Mouse (Mus musculus): Measurements from ENCODE around the gene Zxdb.
"Not testable (repeated sequence)": the region's sequence is repeated elsewhere in the genome, so short reads cannot be mapped to it uniquely, and the experiment has no call there.

Zxdb gene

GRCm38 (mm10) chrX:94724192-94724971 lies at the start of gene Zxdb:
TSS of gene Zxdb (plus strand) at chrX:94724569.
- DNase-seq (ENCODE audit: low spot score): not testable (repeated sequence)

GRCm38 (mm10) chrX:94674977-94675376 lies 49.4 kb upstream of the Zxdb start:
- peak; percentile 63 for DNase-seq (ENCODE audit: low spot score)

GRCm38 (mm10) chrX:94681581-94681980 lies 42.8 kb upstream of the Zxdb start:
- DNase-seq (ENCODE audit: low spot score): not testable (repeated sequence)

GRCm38 (mm10) chrX:94689593-94689992 lies 34.8 kb upstream of the Zxdb start:
- peak; percentile 3 for DNase-seq (ENCODE audit: low spot score)

- not testable (repeated sequence) for DNase-seq (ENCODE audit: low spot score)
Observed at GRCm38 (mm10) chrX:94706676-94707075, 17.7 kb upstream of the Zxdb start.

- DNase-seq (ENCODE audit: low spot score): not testable (repeated sequence)
Observed at GRCm38 (mm10) chrX:94709752-94710151, 14.6 kb upstream of the Zxdb start.

- DNase-seq (ENCODE audit: low spot score): not testable (repeated sequence)
Observed at GRCm38 (mm10) chrX:94724972-94725569, 702 bp downstream of the Zxdb start.

GRCm38 (mm10) chrX:94725627-94726083 lies 1.3 kb downstream of the Zxdb start:
- DNase-seq (ENCODE audit: low spot score): not testable (repeated sequence)

- DNase-seq (ENCODE audit: low spot score): no peak
Observed at GRCm38 (mm10) chrX:94731596-94731995, 7.2 kb downstream of the Zxdb start.

- no peak for DNase-seq (ENCODE audit: low spot score)
Observed at GRCm38 (mm10) chrX:94753733-94754132, 29.4 kb downstream of the Zxdb start.

- DNase-seq (ENCODE audit: low spot score): no peak
Observed at GRCm38 (mm10) chrX:94759959-94760358, 35.6 kb downstream of the Zxdb start.

- no peak for DNase-seq (ENCODE audit: low spot score)
Observed at GRCm38 (mm10) chrX:94773876-94774275, 49.5 kb downstream of the Zxdb start.
